Mouse (Mus musculus): Measurements from ENCODE around the gene Lifr.

Gene Lifr

DNA sequence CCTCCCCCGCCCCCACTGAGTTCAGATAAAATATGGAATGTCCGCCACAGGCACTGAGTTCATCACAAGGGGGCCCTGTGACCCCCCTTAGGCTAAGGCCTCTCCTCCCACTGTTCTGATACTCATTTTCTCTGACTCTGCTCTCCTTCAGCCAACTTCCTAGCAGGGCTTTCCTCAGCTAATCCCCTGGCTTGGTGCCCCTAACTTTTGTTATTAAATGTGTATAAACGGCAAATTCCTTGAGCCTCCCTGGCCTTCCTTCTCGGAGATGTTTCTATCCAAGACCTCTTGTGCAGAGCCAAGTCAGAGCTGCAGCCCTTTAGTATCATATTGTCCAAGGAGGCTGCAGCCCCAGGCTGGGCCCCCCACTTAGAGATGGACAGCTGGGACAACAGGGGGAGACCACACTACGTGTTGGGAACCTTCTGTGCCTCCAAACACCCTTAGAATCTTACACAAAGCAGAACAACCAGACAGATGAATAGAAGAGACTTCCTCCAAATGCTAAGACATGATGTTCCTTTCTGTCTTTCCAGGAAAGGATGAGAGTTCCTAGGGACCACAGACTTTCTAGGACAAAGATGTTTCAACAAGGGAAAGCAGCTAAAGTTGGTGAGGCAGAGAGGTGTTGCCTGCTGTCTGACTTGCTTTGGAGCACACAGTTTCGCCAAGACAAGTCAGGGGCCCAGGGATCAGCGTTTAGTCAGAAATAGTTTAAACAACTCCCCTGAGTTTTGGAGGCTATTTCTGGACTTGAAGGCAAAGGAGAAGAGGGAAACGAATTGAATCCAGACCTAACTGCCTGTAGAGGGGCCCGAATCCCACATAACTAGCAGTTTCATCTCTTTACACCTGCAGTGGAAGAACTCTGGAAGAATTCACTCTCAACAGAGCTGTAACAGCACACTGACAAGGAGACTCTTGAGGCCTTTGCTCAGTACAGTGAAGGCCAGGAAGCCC is 111.3 kb downstream of the Lifr start:
- in situ Hi-C loops (cut with MboI, MseI) = no loop called here

DNA sequence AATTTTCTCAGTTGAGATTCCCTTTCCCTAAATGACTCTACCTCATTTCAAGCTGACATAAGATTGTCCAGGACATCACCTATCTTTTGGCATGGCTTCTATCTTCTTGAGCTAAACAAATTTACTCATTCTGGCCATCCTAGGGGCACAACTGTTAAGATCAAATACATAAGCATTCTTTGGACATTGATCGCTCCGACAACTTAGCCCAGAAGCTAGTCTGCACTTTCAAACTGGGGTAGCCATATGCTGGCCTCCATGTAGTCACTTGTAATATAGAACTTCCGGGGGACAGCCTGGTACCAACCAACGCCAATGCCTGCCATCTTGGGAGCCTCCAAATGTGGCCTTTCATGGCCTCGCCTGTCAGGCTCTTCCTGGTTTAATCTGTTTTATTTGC is 112.6 kb downstream of the Lifr start:
- in situ Hi-C loops (cut with MboI, MseI) = no loop called here

DNA sequence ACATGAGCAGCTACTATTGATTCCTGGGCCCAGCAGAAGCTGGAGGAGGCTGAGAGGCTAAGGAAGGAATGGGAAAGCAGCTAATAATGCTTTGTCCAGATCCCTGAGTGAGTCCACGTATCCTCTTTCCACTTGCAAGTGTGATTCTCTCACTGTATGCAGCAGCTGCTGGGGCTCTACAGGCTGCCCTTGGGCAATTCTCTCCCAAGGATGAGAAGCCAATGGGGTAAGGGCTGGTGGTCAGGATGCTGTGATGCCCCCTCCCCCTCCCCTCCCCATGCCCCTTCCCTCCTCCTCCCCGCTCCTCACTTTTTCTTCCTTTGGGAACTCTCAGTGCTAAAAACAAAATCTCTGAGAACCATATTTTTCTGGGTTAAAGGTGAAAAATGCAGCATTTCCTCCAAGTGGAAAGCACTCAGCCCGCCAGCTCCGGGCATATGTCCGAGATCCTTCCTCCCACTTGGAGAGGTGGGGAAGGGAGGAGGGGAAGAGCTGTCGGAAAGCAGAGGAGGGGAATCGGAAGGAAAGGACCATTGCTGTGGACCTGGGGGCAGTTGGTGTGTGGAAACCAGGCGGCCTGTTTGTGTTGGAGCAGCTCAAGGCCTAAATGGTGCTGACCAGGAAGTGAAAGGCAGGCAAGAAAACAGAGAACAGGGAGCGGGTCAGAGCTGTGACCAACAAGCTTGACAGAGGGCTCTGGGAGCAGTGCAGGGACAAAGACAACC is 113.4 kb downstream of the Lifr start:
- in situ Hi-C loops (cut with MboI, MseI) = no loop called here

DNA sequence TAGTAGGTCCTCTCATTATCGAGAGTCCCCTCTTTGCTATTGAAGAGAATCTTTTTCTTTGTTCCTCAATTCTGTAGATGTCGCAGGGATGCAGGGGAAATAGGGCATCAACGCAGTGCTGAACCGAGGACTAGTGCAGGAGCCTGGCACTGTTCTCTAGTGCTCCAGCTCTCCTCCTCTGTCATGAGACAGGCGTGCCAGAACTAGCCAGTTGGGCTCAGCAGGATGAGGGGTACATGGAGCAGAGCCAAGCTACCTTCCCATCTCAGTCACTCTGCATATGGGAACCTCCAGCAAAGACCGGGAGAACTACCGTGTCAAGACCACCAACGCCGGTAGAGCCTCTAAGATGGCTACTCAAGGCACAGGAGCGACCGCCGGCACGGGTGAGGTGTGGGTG is 114.5 kb downstream of the Lifr start:
- in situ Hi-C loops (cut with MboI, MseI) = no loop called here

DNA sequence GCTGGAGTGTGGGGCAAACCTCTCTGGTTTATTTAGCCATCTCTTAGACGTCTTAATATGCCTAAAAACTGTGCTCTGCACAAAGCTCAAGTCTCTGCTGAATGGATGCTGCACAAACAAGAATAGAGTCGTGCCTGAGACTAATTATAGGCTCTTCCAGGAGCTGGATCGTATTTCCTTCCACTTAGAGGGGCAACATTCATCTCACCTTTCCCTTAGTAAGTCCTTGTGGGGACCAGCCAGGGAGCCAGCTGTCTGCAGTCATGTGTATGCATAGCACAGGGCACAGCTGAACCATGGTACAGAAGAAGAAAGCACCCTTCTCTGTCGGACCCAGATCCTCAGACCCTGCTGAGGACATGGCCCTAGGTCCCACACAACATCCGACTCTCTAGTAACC is 115.7 kb downstream of the Lifr start:
- in situ Hi-C loops (cut with MboI, MseI) = no loop called here

DNA sequence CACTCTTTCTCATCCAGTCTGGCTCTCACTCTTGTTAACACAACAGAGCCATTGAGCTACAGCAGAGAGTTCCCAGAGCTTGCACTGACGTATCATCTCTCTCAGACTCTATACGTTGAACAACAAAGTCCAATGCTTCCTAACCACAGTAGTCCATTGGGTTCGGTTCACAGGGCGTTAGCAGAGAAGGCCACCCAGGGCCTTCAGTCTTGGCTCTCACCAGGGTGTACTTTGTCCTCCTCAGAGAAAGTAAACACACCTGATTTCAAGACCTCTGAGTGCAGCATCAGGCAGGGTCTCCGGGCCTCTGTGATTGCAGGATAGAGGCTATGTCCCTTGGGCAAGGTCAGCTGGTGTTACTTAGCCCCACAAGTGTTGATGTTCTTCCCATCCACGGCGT is 116.9 kb downstream of the Lifr start:
- in situ Hi-C loops (cut with MboI, MseI) = no loop called here

DNA sequence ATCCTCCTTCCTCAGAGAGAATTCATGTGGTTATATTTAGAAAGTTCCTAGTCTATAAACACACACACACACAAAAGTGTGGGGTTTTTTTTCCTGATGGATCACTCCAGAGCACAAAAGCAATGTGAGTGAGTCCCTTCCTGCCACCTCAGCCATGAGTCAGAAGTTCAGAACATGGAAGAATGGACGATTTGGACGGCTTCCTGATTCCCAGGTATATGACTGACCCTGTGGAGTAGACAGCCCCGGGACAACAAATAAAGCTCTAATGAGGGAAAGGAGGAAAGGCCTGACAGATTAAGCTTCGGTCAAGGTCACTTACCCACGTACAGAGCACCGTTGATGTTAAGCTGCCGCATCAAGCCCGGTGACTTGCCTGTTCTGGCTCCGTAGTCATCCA is 117.8 kb downstream of the Lifr start:
- in situ Hi-C loops (cut with MboI, MseI) = no loop called here

DNA sequence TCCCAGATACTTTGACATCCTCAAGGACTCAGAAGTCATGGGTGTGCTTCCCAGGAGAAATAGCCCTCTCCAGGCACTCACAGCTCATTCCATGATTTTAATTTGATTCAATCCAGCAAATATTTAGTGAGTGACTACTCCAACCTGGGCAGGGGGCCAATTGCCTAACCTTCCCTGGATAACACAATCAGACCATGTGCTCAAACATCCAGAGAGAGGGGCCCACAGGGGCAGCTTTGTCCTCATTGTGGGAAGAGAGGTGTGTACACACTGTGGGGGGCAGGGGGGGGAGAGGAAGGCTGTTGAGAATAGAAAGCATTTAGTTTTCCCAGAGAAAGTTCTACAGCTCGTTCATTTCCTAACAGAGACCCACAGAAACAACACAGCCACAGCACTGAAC is 123.3 kb downstream of the Lifr start:
- in situ Hi-C loops (cut with MboI, MseI) = no loop called here

DNA sequence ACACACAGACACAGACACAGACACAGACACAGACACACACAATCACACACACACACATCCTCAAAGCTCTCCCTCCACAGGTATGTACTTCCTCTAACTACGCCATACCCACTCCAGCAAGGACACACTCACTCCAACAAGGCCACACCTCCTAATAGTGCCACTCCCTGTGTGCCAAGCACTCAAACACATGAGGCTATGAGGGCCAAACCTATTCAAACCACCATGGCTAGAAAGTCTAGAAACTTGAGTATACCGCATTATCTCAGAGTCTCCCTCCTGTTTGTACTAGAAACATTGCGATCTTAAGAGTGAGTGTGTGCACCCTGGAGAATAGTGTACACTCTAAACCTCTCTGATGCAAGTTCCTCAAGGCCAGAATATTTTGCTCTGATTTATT is 125.4 kb downstream of the Lifr start:
- in situ Hi-C loops (cut with MboI, MseI) = no loop called here

DNA sequence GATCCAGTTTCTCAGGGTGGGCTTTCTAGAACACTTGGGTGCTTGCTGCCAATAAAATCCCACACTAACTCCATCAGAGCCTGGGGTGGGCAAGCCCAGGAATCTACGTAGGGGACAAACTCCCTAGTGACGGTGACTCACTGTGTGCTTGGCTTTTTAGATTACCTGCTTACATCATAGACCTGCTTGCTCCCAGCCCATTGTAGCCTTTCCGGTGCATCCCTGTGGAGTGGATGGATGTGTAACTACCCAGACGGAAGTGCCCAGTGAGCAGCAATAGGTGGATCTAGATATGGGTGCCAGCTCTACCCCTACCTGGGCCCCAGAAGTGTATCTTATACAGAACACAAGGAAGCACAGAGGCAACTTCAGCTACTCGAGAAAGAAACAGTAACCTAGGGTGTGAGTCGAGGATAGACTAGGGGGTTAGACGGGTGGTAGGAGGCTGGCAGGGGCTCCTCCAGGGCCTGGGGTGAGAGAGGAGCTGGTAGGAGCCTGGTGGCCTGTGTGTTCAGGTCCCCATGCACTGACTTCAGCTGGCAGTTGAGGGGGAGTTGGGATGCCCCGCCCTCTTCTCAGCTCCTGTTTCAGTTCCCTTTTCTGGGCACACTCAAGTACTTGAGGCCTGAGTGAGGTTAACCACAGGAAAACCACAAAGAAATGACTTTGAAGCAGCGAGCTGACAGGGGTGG is 126.3 kb downstream of the Lifr start:
- in situ Hi-C loops (cut with MboI, MseI) = no loop called here

DNA sequence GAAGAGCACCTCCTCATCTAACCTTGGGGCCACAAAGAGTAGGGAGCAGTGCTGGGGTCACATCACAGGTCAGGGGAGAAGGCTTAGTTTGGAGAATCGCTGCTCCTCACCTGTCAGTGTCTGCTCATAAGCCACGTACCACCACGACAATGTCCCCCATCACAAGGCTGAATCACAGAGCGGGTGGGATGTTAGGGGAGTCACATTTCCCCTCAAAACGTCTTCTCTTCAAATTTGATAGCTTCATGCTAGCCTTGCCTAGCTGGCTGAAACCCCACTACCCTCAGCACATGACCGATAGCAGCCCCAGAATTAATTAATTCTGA is 126.8 kb downstream of the Lifr start:
- in situ Hi-C loops (cut with MboI, MseI) = no loop called here

DNA sequence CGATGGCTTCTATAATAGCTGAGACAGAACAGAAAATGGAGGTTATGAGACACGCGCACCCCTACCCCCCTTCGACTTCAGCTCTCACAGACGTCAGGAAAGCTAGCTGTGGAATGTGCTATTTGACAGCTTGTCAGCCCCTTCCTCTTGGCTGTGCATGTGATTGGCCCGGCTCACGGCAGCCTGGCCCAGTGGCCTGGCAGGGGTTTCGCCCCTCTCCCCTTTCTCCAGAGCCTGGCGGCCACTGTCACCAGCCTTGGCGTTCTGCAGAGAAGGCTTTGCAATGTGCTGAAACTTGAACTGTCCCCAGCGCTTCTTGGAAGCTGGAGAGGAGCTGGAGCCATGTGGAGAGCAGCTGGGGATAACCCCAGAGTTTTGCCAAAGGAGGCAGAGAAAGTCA is 132.4 kb downstream of the Lifr start:
- in situ Hi-C loops (cut with MboI, MseI) = loop anchor here (5.0 to 10.0 kb wide), 2 partner anchors 316 to 388 kb away; no protein-coding TSS in a partner anchor

DNA sequence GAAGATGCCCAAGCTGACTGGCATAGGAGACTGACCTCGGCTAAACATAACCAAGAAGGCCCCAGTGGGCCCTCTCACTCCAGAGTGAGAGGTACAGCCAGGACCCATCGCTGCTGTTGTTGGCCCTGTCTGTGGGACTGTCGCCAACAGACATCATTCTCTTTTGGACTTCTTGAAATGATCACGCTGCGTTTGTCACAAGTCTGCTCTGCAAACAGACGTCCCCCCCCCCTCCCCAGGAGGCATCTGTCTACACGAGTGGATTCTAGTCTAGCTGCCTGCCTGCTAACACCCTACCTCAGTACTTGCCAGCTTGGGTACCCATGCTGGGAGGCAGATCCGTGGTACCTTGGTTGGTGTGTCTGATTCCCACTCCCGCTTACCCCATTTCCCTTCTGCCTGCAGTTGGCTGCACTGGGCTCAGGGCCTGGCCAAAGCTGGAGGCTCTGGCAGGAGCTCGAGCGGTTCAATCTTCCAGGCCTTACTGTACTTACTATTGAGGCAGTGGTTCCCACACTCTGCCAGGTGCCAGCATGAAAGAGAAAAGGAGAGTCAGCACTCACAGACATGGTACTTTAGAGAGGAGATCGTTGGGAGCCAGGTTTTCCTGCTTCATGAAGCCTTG is 133.8 kb downstream of the Lifr start:
- in situ Hi-C loops (cut with MboI, MseI) = loop anchor here (5.0 to 10.0 kb wide), 2 partner anchors 317 to 389 kb away; no protein-coding TSS in a partner anchor

DNA sequence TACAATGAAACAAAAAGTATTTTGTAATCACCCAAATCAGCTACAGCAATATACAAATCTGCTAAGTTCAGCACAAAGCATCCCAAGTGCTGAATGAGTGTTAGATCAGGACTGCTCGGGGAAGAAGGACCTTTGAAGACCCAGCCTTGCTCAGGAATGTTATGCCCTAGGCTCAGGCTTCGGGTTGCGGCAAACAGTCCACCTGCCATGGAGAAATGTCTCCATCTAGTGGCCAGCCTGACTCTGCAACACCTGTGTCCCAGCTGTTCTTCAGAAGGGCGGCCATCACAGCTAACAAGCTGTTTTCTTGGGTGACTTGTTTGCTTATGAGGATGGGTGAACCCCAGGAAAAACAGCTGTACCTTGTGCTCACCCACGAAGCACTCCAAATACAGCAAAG is 135.8 kb downstream of the Lifr start:
- in situ Hi-C loops (cut with MboI, MseI) = loop anchor here in 1 of 2 experiments (10.0 kb wide), 1 partner anchor 391 kb away; no protein-coding TSS in a partner anchor

DNA sequence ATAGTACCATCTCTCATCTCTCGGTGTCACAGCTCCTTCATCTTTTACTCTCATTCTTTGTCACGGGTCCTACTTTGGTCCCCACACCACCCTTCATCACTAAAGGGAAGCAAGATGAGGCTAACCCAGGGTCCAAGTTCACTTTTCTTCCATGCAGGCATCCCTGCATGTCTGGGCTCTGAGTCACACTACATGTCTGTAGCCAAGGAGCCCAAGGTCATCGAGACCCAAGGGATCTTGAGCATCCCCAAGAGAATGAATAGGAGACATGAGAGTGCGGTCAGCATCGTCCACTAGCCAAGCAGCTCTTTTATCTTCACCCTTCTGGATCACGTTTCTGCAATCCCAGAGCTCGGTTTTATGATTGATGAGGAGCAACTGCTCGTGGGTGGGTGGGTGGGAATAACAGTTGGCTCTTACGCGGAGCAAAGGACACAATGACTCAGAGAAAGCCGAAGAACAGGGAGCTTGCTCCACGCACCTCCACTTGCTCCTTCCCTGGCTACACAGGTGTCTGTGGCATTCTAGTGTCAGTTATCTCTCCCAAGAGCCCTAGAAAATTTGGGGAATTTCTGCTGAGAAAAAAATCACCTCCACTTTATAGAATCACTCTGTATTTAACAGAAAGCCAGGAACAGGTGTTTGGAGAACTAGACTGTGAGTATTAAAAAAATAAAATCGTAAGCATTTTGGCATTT is 143.1 kb downstream of the Lifr start:
- in situ Hi-C loops (cut with MboI, MseI) = no loop called here

DNA sequence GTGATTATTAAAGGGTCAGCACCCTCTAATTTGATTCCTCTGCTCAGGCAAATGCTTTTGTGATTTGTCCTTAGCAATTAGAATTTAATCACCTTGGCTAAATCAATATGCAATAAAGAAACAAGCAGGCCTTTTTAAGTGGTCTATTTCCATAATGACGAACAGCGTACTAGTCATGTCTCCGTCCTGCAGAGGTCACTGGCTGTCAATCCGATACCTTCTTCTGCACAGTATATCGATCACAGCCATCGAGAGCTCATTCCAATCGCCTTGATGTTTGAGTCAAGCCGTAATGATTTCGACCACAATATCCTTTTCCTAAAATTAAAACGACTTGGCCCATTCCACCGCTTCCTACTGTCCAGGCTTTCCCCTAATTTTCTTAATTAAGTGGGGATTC is 149.5 kb downstream of the Lifr start:
- in situ Hi-C loops (cut with MboI, MseI) = no loop called here

DNA sequence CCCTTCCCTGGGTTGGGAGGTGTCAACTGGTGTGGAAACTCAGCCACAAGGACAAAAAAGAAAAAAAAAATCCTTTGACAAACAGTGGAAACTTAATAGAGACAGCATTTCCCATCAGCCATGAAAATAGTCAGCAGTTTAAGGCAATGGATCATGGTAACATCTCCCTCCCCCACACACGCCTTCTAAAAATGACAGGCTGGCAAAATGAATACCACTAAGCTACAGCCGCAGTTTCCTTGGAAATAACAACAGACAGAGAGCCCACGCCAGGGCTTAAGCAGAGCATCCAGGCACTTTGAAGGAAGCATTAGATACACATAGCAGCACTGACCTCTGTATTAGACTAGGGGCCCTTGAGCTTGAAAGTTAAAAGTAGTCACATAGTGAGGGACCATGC is 150.5 kb downstream of the Lifr start:
- in situ Hi-C loops (cut with MboI, MseI) = no loop called here

DNA sequence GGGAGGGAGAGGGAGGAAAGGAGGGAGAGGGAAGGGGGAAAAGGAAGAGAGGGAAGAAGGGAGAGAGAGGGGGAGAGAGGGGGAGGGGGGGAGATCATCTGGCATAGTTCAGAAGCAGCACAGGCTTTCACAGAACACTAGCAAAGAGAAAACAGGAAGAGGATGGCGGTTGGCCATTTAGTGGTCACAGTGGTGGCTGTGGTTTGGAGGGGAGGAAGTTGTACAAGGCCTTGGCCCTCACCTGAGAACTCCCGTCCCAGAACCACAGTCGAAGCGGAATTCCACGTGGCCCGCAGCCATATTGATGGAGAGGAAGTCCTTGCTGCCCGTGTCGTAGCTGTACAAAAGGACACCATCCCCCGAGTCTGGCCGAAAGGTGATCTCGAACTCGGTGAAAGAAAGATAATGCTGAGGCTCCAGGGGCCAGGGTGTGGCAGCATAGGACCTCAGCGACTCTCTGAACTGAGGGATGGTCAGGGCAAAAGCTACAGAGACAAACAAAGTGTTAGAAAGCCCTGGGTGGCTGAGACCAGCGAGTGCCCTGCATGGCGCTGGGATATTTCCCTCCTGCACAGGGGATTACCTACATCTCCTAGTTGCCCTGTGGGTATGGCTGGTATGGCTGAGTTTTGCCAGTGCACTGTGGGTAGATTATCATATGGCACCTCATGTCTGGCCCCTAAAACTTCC is 151.9 kb downstream of the Lifr start:
- in situ Hi-C loops (cut with MboI, MseI) = no loop called here

Measured in T-helper 17 cell (primary cell).